Mouse (Mus musculus) midbrain, embryonic 16.5 days (tissue): ENCODE data around the gene Npas4. TPM values are rescaled to one million over a fixed set of nuclear protein-coding genes. Genes with fewer than 3 reads are reported as not detected.

ENCODE experiments used
- ATAC-seq: fragments of 200-750 bp; cut with Nextera tagmentation; 2 replicates; pipeline ENCODE4 v1.8.0; 2017; ENCODE audit warnings: moderate TSS enrichment
- H3K27ac ChIP-seq: fragments of 300-500 bp; sonication (generic); 2 replicates; pipeline ENCODE4 v1.5.1; 2014; ENCODE audit warnings: mild to moderate bottlenecking, low read length, mixed read lengths
- H3K27me3 ChIP-seq: fragments of 300-500 bp; sonication (generic); 2 replicates; pipeline ENCODE4 v1.6.1; 2014; ENCODE audit warnings: low read depth, low read length, mixed read lengths; ENCODE audit not compliant: control insufficient read depth, insufficient read depth
- H3K36me3 ChIP-seq: fragments of 300-500 bp; sonication (generic); 2 replicates; pipeline ENCODE4 v1.6.1; 2014; ENCODE audit warnings: mild to moderate bottlenecking, low read length, moderate library complexity, mixed read lengths; ENCODE audit not compliant: control insufficient read depth, insufficient read depth
- H3K4me1 ChIP-seq: fragments of 300-500 bp; sonication (generic); 2 replicates; pipeline ENCODE4 v1.6.1; 2014; ENCODE audit warnings: mild to moderate bottlenecking, low read length, mixed read lengths; ENCODE audit not compliant: control insufficient read depth, insufficient read depth
- H3K4me2 ChIP-seq: fragments of 300-500 bp; sonication (generic); 2 replicates; pipeline ENCODE4 v1.6.1; 2014; ENCODE audit warnings: mild to moderate bottlenecking, low read length, mixed read lengths
- H3K4me3 ChIP-seq: fragments of 300-500 bp; sonication (generic); 2 replicates; pipeline ENCODE4 v1.5.1; 2014; ENCODE audit warnings: low read depth, mild to moderate bottlenecking, low read length, moderate library complexity, mixed read lengths
- H3K9ac ChIP-seq: fragments of 300-500 bp; sonication (generic); 2 replicates; pipeline ENCODE4 v1.6.1; 2014; ENCODE audit warnings: low read depth, low read length, mixed read lengths
- H3K9me3 ChIP-seq: fragments of 300-500 bp; sonication (generic); replicated peaks from 2 replicates; pipeline ENCODE4 v1.6.1; 2014; ENCODE audit warnings: mild to moderate bottlenecking, low read length, mixed read lengths; ENCODE audit not compliant: control insufficient read depth, poor library complexity, severe bottlenecking
- WGBS: fragments of 180-500 bp; shearing (Covaris S2); extraction: QIAGEN DNeasy Blood & Tissue Kit; methylation state at CpG from one replicate; pipeline ENCODE4 v1.1.7; 2014; 5-methylcytosine and 5-hydroxymethylcytosine counted together
- polyA plus RNA-seq: library from polyadenylated mRNA; unstranded; fragments of >200 nt; fragmentation: Nextera tagmentation; extraction: Ambion mirVana; gene quantifications from 2 replicates; pipeline ENCODE4 v1.2.1, GENCODE M21; 2015

Npas4 gene
- polyA plus RNA-seq, 1 experiment from 2014 or later, result 0.82 TPM

- Histone ChIP-seq H3K36me3 (no peaks in the 10 kb centered on the region), H3K4me2 (peak overlapping the region; percentile 72), H3K9me3 (no peaks in the 10 kb centered on the region), H3K4me3 (peak overlapping the region; percentile 41), H3K4me1 (peaks cover 24% of the 10 kb centered on the region), H3K9ac (peak overlapping the region; percentile 66), H3K27me3 (no peaks in the 10 kb centered on the region), H3K27ac (peak overlapping the region; percentile 95)
- under 1% methylated on average over 39 of the region's 39 CpGs for WGBS
- ATAC-seq, result peak; percentile 98
These were observed 11.7 kb upstream of the Npas4 start for GRCm38 (mm10) chr19:5001666-5002406.

- WGBS, result 69% methylated on average over 6 of the region's 6 CpGs
- H3K36me3 ChIP-seq, result no peaks in the 10 kb centered on the region
- H3K27ac ChIP-seq, result no peak overlapping the region
- no peaks in the 10 kb centered on the region for H3K27me3 ChIP-seq
- no peaks in the 10 kb centered on the region for H3K9me3 ChIP-seq
- H3K9ac ChIP-seq, result no peak overlapping the region
- H3K4me2 ChIP-seq, result peak overlapping the region; percentile 38
- ATAC-seq, result no peak
- no peak overlapping the region for H3K4me3 ChIP-seq
- peaks cover 28% of the 10 kb centered on the region for H3K4me1 ChIP-seq
These were observed 9.5 kb upstream of the Npas4 start for GRCm38 (mm10) chr19:4999445-5000140.

GRCm38 (mm10) chr19:4994043-4994442, 3.9 kb upstream of the Npas4 start:
- H3K27me3 ChIP-seq, result 0 out of 2 replicates have a peak, but pooled peaks cover 3% of the 10 kb centered on the region
- H3K9ac ChIP-seq, result no peak overlapping the region
- ATAC-seq, result 0 out of 2 replicates have a peak, but pooled peaks have one; percentile 25
- 24% methylated on average over 5 of the region's 5 CpGs for WGBS
- no peak overlapping the region for H3K4me3 ChIP-seq
- no peaks in the 10 kb centered on the region for H3K9me3 ChIP-seq
- no peaks in the 10 kb centered on the region for H3K36me3 ChIP-seq
- peaks cover 49% of the 10 kb centered on the region for H3K4me1 ChIP-seq
- peak overlapping the region; percentile 25; the same call in 1 of the 2 replicates for H3K4me2 ChIP-seq
- H3K27ac ChIP-seq, result peak overlapping the region; percentile 80

- no peak for ATAC-seq
- 4% methylated on average over 9 of the region's 9 CpGs for WGBS
- Histone ChIP-seq H3K9ac (no peak overlapping the region), H3K4me3 (no peak overlapping the region), H3K36me3 (no peaks in the 10 kb centered on the region), H3K4me2 (peak overlapping the region; percentile 30; the same call in 1 of the 2 replicates), H3K9me3 (no peaks in the 10 kb centered on the region), H3K27ac (peak overlapping the region; percentile 80; the same call in 1 of the 2 replicates), H3K4me1 (peaks cover 53% of the 10 kb centered on the region), H3K27me3 (peaks cover 4% of the 10 kb centered on the region; the same call in 1 of the 2 replicates)
These were observed 2.8 kb upstream of the Npas4 start for GRCm38 (mm10) chr19:4992904-4993303.

- no peak overlapping the region for H3K4me3 ChIP-seq
- no peak overlapping the region for H3K9ac ChIP-seq
- WGBS, result 23% methylated on average over 8 of the region's 8 CpGs
- H3K9me3 ChIP-seq, result no peaks in the 10 kb centered on the region
- no peak overlapping the region for H3K27ac ChIP-seq
- H3K4me1 ChIP-seq, result peaks cover 50% of the 10 kb centered on the region
- ATAC-seq, result no peak
- no peaks in the 10 kb centered on the region for H3K36me3 ChIP-seq
- no peak overlapping the region; the same call in 1 of the 2 replicates for H3K4me2 ChIP-seq
- peaks cover 9% of the 10 kb centered on the region for H3K27me3 ChIP-seq
These were observed 2.3 kb upstream of the Npas4 start for GRCm38 (mm10) chr19:4992371-4992770.

- Histone ChIP-seq H3K9me3 (no peaks in the 10 kb centered on the region), H3K4me1 (peaks cover 48% of the 10 kb centered on the region), H3K4me3 (peak overlapping the region; percentile 22; the same call in 1 of the 2 replicates), H3K27ac (no peak overlapping the region), H3K36me3 (peaks cover 5% of the 10 kb centered on the region; the same call in 1 of the 2 replicates), H3K9ac (peak overlapping the region; percentile 35), H3K27me3 (peaks cover 24% of the 10 kb centered on the region), H3K4me2 (peak overlapping the region; percentile 84)
- WGBS, result 4% methylated on average over 13 of the region's 22 CpGs
- ATAC-seq, result peak; percentile 21
These were observed 600 bp upstream of the Npas4 start for GRCm38 (mm10) chr19:4990716-4991115.

GRCm38 (mm10) chr19:4989434-4990255, 471 bp downstream of the Npas4 start:
- H3K27me3 ChIP-seq, result peaks cover 30% of the 10 kb centered on the region
- H3K4me3 ChIP-seq, result peak overlapping the region; percentile 56
- 10% methylated on average over 41 of the region's 47 CpGs for WGBS
- peak; percentile 81 for ATAC-seq
- H3K4me1 ChIP-seq, result peaks cover 43% of the 10 kb centered on the region
- peak overlapping the region; percentile 77 for H3K27ac ChIP-seq
- peak overlapping the region; percentile 84 for H3K4me2 ChIP-seq
- peaks cover 5% of the 10 kb centered on the region; the same call in 1 of the 2 replicates for H3K36me3 ChIP-seq
- peak overlapping the region; percentile 78 for H3K9ac ChIP-seq
- no peaks in the 10 kb centered on the region for H3K9me3 ChIP-seq

- H3K9me3 ChIP-seq, result no peaks in the 10 kb centered on the region
- peak overlapping the region; percentile 56 for H3K4me3 ChIP-seq
- H3K4me2 ChIP-seq, result peak overlapping the region; percentile 84
- H3K36me3 ChIP-seq, result peaks cover 5% of the 10 kb centered on the region
- H3K9ac ChIP-seq, result peak overlapping the region; percentile 78
- no peak for ATAC-seq
- peaks cover 36% of the 10 kb centered on the region for H3K27me3 ChIP-seq
- WGBS, result 4% methylated on average over 13 of the region's 13 CpGs
- no peak overlapping the region; the same call in 1 of the 2 replicates for H3K27ac ChIP-seq
- peaks cover 37% of the 10 kb centered on the region for H3K4me1 ChIP-seq
These were observed 1.1 kb downstream of the Npas4 start for GRCm38 (mm10) chr19:4989013-4989412.
